Comparison of ENCODE assay signal across 7 mouse cellular contexts in genomic region chr3:101109558-101110021, GRCm38 (mm10). TPM values are rescaled to one million over a fixed set of nuclear protein-coding genes. Genes with fewer than 3 reads are reported as not detected.
DNase-seq lines count a peak whose midpoint lies in the region; ATAC-seq lines count a peak whose summit lies in the region.

No protein-coding gene starts in this region.

- no peaks in the 10 kb centered on the region for H3K36me3 ChIP-seq in embryonic facial prominence, embryonic 13.5 days
- H3K36me3 ChIP-seq in hindbrain, embryonic 12.5 days = no peaks in the 10 kb centered on the region
- no peaks in the 10 kb centered on the region for H3K36me3 ChIP-seq in limb, embryonic 13.5 days
- no peaks in the 10 kb centered on the region for H3K36me3 ChIP-seq in midbrain, embryonic 15.5 days (replicated peaks)

- ATAC-seq in embryonic facial prominence, embryonic 13.5 days (ENCODE audit: insufficient number of reproducible peaks, insufficient read depth, low FRiP score, low TSS enrichment, low read depth) = peak; percentile 52
- peak; percentile 56 for ATAC-seq in hindbrain, embryonic 12.5 days (ENCODE audit: low FRiP score)
- peak; percentile 26; the same call in 1 of the 2 replicates for ATAC-seq in limb, embryonic 13.5 days (ENCODE audit: low FRiP score, low read depth)
- peak; percentile 61 for ATAC-seq in midbrain, embryonic 15.5 days (replicated peaks)

- DNase-seq in B cell, adult 2 months = peak; percentile 27 to 36
- DNase-seq in CD8-positive naive resting alpha-beta T cell, adult 2 months (ENCODE audit: low read depth in 2 of 2, low spot score in 2 of 2) = peak; percentile 20 to 21
- peak; percentile 62 for DNase-seq in urinary bladder, postnatal 14 days (ENCODE audit: low spot score)

- H3K27me3 ChIP-seq in embryonic facial prominence, embryonic 13.5 days = no peaks in the 10 kb centered on the region
- peaks cover 3% of the 10 kb centered on the region; the same call in 1 of the 2 replicates for H3K27me3 ChIP-seq in hindbrain, embryonic 12.5 days
- no peaks in the 10 kb centered on the region for H3K27me3 ChIP-seq in limb, embryonic 13.5 days
- no peaks in the 10 kb centered on the region for H3K27me3 ChIP-seq in midbrain, embryonic 15.5 days (replicated peaks)

- peak overlapping the region; percentile 89 for H3K4me3 ChIP-seq in embryonic facial prominence, embryonic 13.5 days
- peak overlapping the region; percentile 80 for H3K4me3 ChIP-seq in hindbrain, embryonic 12.5 days
- H3K4me3 ChIP-seq in limb, embryonic 13.5 days = peak overlapping the region; percentile 90
- H3K4me3 ChIP-seq in midbrain, embryonic 15.5 days = peak overlapping the region; percentile 84

- peak overlapping the region; percentile 80 for H3K4me2 ChIP-seq in embryonic facial prominence, embryonic 13.5 days
- H3K4me2 ChIP-seq in hindbrain, embryonic 12.5 days (replicated peaks) = peak overlapping the region; percentile 85
- peak overlapping the region; percentile 82 for H3K4me2 ChIP-seq in limb, embryonic 13.5 days (replicated peaks)
- peak overlapping the region; percentile 91 for H3K4me2 ChIP-seq in midbrain, embryonic 15.5 days

- peaks cover 57% of the 10 kb centered on the region for H3K4me1 ChIP-seq in embryonic facial prominence, embryonic 13.5 days
- peaks cover 41% of the 10 kb centered on the region for H3K4me1 ChIP-seq in hindbrain, embryonic 12.5 days
- H3K4me1 ChIP-seq in limb, embryonic 13.5 days = peaks cover 55% of the 10 kb centered on the region
- peaks cover 55% of the 10 kb centered on the region for H3K4me1 ChIP-seq in midbrain, embryonic 15.5 days

- under 1% methylated on average over 44 of the region's 47 CpGs for WGBS in embryonic facial prominence, embryonic 13.5 days
- whole genome bisulfite sequencing in hindbrain, embryonic 12.5 days = 0% methylated on average over 37 of the region's 47 CpGs
- WGBS in limb, embryonic 13.5 days = under 1% methylated on average over 38 of the region's 47 CpGs
- WGBS in midbrain, embryonic 15.5 days = under 1% methylated on average over 36 of the region's 47 CpGs

- peak overlapping the region; percentile 96 for H3K9ac ChIP-seq in embryonic facial prominence, embryonic 13.5 days
- H3K9ac ChIP-seq in hindbrain, embryonic 12.5 days = peak overlapping the region; percentile 92
- peak overlapping the region; percentile 96 for H3K9ac ChIP-seq in limb, embryonic 13.5 days
- H3K9ac ChIP-seq in midbrain, embryonic 15.5 days = peak overlapping the region; percentile 93

- no peaks in the 10 kb centered on the region for H3K9me3 ChIP-seq in embryonic facial prominence, embryonic 13.5 days
- H3K9me3 ChIP-seq in hindbrain, embryonic 12.5 days (replicated peaks) = no peaks in the 10 kb centered on the region
- H3K9me3 ChIP-seq in limb, embryonic 13.5 days = no peaks in the 10 kb centered on the region
- H3K9me3 ChIP-seq in midbrain, embryonic 15.5 days = no peaks in the 10 kb centered on the region

- peak overlapping the region; percentile 95 for H3K27ac ChIP-seq in embryonic facial prominence, embryonic 13.5 days
- peak overlapping the region; percentile 72 for H3K27ac ChIP-seq in hindbrain, embryonic 12.5 days
- H3K27ac ChIP-seq in limb, embryonic 13.5 days = peak overlapping the region; percentile 90
- H3K27ac ChIP-seq in midbrain, embryonic 15.5 days = peak overlapping the region; percentile 78

RNA-seq across cellular contexts. Expression of gene Ptgfrn, which starts 0.5 kb away (rescaled TPM):
- polyA plus RNA-seq in embryonic facial prominence, embryonic 13.5 days (2015; fragmentation: Nextera tagmentation; extraction: Ambion mirVana) = 8.7 and 9.4 TPM in 2 replicates
- polyA plus RNA-seq in hindbrain, embryonic 12.5 days (2016; fragmentation: Nextera tagmentation; extraction: Ambion mirVana) = 3.2 and 3.6 TPM in 2 replicates
- polyA plus RNA-seq in limb, embryonic 13.5 days (2015; fragmentation: Nextera tagmentation; extraction: Ambion mirVana) = 6.6 and 6.7 TPM in 2 replicates
- 2.6 and 2.7 TPM in 2 replicates for polyA plus RNA-seq in midbrain, embryonic 15.5 days (2015; fragmentation: Nextera tagmentation; extraction: Ambion mirVana)

Comparison
In these comparisons a context has a peak if more than half of its experiments do, and no peak if none do; other contexts are left out.
1. Peak in every context shown above with its lines: DNase-seq, ATAC-seq, H3K4me3 ChIP-seq and H3K27ac ChIP-seq.